Mouse (Mus musculus): ENCODE measurements at regions not wholly inside any gene's neighbourhood (a gene's known extent, or its start where the extent isn't known, plus 50 kb on each side); places are given as distances from the start of the nearest gene placed in this dataset.

DNA sequence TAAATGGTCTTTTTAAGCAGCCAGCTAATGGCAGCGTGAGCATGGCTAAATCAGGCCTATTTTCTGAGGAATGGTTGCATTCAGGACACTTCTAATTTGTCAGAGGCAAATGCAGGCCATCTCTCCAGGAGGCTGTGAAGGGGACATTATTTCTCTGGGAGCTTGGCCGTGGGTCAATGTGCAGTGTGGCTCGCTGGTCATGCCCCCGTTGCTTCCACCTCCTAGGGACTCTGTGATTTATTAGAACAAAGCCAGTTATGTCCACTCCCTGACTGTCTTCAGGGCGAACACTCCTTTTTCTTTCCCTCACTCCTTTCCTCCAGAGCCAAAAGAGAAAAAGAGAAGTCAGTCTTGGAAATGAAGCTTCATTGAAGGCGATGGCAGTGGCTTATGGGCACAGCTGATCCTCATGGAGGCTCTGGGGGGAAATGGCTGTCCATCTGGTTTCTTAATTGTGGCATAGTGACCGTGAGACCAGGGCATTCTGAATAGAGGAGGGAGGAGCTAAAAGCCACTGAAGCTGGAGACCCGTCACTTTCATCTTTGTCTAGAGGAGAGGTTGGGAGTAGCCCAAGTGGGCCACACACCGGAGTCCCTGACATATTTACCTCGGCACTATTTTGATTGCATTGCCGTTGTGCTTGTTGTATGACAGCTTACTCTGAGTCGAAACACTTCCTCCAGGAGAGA lies 348.2 kb upstream of the Zfp507 start:
- H3K9ac ChIP-seq (replicated peaks) = no peak overlapping the region
- no peaks in the 10 kb centered on the region for H3K9me3 ChIP-seq (replicated peaks)
- ATAC-seq (ENCODE audit: low FRiP score) = no peak
- WGBS = 18% methylated on average over 12 of the region's 12 CpGs
- no peak overlapping the region for H3K27ac ChIP-seq (replicated peaks)
- H3K4me3 ChIP-seq (replicated peaks) = no peak overlapping the region
- no peak overlapping the region for H3K4me2 ChIP-seq
- H3K27me3 ChIP-seq (replicated peaks) = no peaks in the 10 kb centered on the region
- H3K4me1 ChIP-seq = peaks cover 8% of the 10 kb centered on the region
- H3K36me3 ChIP-seq = no peaks in the 10 kb centered on the region

DNA sequence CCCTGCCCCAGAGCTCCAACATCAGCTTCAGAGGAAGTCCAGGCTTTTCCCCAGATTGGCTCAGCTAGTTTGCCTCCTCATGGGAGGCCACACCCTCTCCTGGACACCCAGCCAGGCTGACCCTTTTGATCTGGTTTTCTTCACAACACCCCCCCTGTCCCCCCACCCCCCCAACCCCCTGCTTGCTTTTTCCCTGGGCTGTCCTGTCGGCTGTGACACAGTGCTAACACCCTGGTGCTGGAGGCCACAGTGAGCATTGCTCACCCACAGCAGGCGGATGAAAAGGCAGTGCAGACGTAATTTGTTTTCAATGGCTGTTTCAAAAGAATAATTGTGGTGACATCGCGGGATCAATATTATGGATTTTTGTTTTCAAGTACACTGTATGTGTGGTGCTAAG lies 333.8 kb upstream of the Zfp507 start:
- H3K4me2 ChIP-seq = no peak overlapping the region
- no peak overlapping the region for H3K4me3 ChIP-seq (replicated peaks)
- no peak overlapping the region for H3K9ac ChIP-seq (replicated peaks)
- WGBS = 29% methylated on average over 5 of the region's 5 CpGs
- H3K36me3 ChIP-seq = no peaks in the 10 kb centered on the region
- ATAC-seq (ENCODE audit: low FRiP score) = 0 out of 2 replicates have a peak, but pooled peaks have one; percentile 53
- no peaks in the 10 kb centered on the region for H3K27me3 ChIP-seq (replicated peaks)
- peaks cover 12% of the 10 kb centered on the region for H3K4me1 ChIP-seq
- H3K27ac ChIP-seq (replicated peaks) = no peak overlapping the region
- H3K9me3 ChIP-seq (replicated peaks) = no peaks in the 10 kb centered on the region

DNA sequence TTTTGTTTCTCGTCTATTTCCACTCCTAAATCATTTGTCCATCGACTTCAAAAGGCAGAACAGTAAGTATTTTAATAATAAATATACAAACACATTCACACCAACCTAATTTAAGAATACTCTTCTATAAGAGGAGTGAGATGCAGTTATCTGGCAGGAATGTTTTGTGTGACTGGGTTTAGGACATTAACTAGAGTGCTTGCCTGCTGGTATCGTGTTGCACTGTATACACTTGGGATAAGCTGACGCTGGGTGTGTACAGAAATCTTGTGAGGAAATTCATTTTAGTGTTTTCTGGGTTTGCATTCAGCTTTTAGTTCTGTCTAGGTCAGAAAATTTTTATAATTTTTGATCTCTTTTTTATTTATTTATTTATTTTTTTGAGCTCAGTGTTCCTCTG lies 331.8 kb upstream of the Zfp507 start:
- H3K4me2 ChIP-seq = no peak overlapping the region
- WGBS = 39% methylated on average over 4 of the region's 4 CpGs
- no peaks in the 10 kb centered on the region for H3K36me3 ChIP-seq
- H3K9me3 ChIP-seq (replicated peaks) = no peaks in the 10 kb centered on the region
- no peak overlapping the region for H3K4me3 ChIP-seq (replicated peaks)
- no peak for ATAC-seq (ENCODE audit: low FRiP score)
- no peak overlapping the region for H3K9ac ChIP-seq (replicated peaks)
- H3K27ac ChIP-seq (replicated peaks) = no peak overlapping the region
- H3K4me1 ChIP-seq = peaks cover 12% of the 10 kb centered on the region
- H3K27me3 ChIP-seq (replicated peaks) = no peaks in the 10 kb centered on the region

DNA sequence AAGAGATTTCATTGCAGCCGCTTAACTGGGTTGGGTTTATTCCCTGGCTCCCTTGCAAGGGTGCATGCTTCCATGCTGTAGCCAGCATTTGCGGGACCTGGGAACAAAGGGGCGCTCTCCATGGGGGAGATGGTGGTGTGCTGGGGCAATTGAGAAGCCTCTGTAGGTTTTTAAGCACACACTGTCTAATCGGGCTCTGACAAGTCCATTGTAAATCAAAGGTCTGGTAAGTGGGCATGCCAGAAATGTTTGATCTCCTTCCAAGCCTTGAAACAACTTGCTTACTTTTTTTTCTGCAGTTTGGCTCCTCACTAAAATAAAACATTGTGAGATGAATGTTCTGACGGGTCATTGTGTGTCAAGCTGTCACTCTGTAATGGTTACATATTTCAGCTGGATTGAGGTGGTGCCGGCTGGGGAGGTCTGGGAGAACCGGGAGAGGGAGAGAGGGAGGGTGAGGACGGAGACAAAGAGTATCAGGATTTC lies 330.9 kb upstream of the Zfp507 start:
- peak; percentile 40; the same call in 1 of the 2 replicates for ATAC-seq (ENCODE audit: low FRiP score)
- no peaks in the 10 kb centered on the region for H3K36me3 ChIP-seq
- no peak overlapping the region for H3K9ac ChIP-seq (replicated peaks)
- peaks cover 12% of the 10 kb centered on the region for H3K4me1 ChIP-seq
- WGBS = 3% methylated on average over 8 of the region's 8 CpGs
- H3K9me3 ChIP-seq (replicated peaks) = no peaks in the 10 kb centered on the region
- no peaks in the 10 kb centered on the region for H3K27me3 ChIP-seq (replicated peaks)
- no peak overlapping the region for H3K4me3 ChIP-seq (replicated peaks)
- H3K4me2 ChIP-seq = peak overlapping the region; percentile 19; the same call in 1 of the 2 replicates
- H3K27ac ChIP-seq (replicated peaks) = peak overlapping the region; percentile 20

DNA sequence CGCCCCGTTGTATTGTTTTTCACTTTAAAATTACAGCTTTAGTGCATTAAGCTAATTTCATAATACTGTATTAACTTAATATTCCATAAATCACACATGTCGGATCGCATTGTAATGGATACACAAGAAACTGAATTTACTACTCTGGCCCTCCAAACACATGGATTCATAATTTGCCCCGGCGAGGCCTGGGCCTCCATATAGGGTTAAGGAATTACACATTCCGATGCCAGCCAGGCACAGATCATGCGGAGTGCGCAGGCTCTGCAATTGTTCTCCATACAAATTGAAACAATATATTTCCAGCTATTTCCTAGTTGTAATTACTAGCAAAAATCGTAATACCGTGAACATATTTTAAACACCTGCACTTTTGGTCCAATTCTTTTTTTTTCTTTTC lies 330.2 kb upstream of the Zfp507 start:
- 64% methylated on average over 11 of the region's 11 CpGs for WGBS

DNA sequence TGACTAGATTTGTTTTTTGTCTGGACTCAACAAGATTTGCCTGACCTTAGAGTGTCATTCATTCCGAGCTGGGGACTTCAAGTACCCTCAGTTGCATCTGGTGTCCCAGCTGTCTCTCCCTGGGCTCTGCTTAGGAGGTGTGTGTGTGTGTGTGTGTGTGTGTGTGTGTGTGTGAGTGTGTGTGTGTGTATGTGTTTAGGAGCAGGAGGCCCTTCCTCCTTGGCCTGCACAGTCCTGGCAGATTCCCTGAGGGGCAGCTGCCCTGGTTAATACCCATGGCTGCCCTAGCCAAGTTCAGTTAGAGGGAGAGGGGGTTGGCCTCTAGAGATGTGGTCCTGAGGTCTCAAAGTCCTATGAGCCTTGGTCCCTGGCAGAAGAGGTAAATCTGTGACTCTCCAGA lies 329.8 kb upstream of the Zfp507 start:
- Histone ChIP-seq H3K4me2 (no peak overlapping the region), H3K27me3 (replicated peaks) (no peaks in the 10 kb centered on the region), H3K9ac (replicated peaks) (no peak overlapping the region), H3K36me3 (no peaks in the 10 kb centered on the region), H3K4me3 (replicated peaks) (no peak overlapping the region), H3K4me1 (peaks cover 12% of the 10 kb centered on the region), H3K27ac (replicated peaks) (no peak overlapping the region), H3K9me3 (replicated peaks) (no peaks in the 10 kb centered on the region)
- ATAC-seq (ENCODE audit: low FRiP score) = no peak
- WGBS = 59% methylated on average over 1 of the region's 1 CpGs

More for the DNA sequence above, 330.2 kb upstream of the Zfp507 start:
- no peak overlapping the region for H3K27ac ChIP-seq (replicated peaks)
- H3K4me3 ChIP-seq (replicated peaks) = no peak overlapping the region
- H3K27me3 ChIP-seq (replicated peaks) = no peaks in the 10 kb centered on the region
- no peak overlapping the region for H3K4me2 ChIP-seq
- no peak for ATAC-seq (ENCODE audit: low FRiP score)
- no peaks in the 10 kb centered on the region for H3K36me3 ChIP-seq
- no peak overlapping the region for H3K9ac ChIP-seq (replicated peaks)
- no peaks in the 10 kb centered on the region for H3K9me3 ChIP-seq (replicated peaks)
- peaks cover 12% of the 10 kb centered on the region for H3K4me1 ChIP-seq

DNA sequence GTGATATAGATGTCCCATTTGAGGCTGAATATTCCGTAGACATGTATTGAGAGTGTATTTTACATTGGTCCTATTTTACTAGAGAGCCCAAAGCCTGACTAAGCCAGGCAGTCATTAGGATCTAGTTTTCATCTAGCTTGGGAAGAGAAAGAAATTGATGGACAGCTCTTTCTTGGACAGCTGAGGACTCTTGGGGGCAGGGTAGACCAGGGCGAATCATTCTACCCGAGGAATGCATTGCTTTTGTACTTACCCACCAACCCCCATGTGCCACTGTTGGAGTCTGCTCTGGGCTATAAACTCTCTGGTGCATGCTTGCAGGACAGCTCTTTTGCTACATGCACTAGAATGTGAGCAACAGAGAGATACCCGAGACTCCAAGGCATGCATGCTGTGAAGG lies 294.3 kb upstream of the Zfp507 start:
- WGBS = 71% methylated on average over 4 of the region's 4 CpGs
- Histone ChIP-seq H3K36me3 (no peaks in the 10 kb centered on the region), H3K9me3 (replicated peaks) (no peaks in the 10 kb centered on the region), H3K27ac (replicated peaks) (no peak overlapping the region), H3K4me3 (replicated peaks) (no peak overlapping the region), H3K27me3 (replicated peaks) (no peaks in the 10 kb centered on the region), H3K9ac (replicated peaks) (no peak overlapping the region), H3K4me2 (no peak overlapping the region), H3K4me1 (no peaks in the 10 kb centered on the region)
- ATAC-seq (ENCODE audit: low FRiP score) = no peak

DNA sequence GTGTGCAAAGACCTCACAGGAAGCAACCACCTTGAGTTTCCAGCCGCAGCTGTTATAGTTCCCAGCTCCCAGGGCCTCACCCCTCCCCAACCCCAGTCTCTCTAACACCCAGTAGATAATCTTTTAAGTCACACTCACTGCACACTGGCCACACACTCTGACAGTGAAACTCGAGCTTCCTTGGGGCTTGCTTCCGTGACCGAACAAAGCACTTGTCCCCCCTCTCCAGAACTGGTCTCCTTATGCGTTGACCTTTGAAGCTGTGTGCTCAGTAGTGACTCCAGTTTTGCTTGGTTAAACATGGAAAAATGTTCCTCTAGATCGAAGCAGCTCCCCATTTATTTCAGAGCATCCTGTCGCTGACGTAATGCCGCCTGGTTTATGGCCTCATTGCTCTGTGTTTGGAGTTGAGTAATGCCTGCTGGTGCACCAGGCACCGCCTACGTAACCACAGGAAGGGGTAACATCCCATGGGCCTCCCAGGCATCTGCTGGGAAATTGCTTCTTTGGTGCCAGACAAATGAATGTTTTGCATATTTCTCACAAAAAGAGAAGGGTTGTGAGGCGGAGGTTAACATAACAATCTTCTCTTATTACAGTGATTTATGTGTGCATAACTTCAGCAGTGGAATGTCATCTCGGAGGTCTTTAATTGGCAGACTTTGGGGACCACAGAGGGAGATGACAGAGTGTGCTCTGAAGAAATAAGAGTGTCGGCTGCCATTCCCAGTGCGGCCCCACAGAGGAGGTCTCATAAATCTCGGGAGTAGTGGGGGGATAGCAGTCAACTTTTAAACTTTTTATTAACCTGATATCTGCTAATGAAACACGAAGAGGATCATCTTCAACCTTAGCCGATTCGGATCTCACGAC lies 292.7 kb upstream of the Zfp507 start:
- Histone ChIP-seq H3K4me3 (replicated peaks) (no peak overlapping the region), H3K9me3 (replicated peaks) (no peaks in the 10 kb centered on the region), H3K27ac (replicated peaks) (no peak overlapping the region), H3K27me3 (replicated peaks) (no peaks in the 10 kb centered on the region), H3K36me3 (no peaks in the 10 kb centered on the region), H3K4me2 (no peak overlapping the region), H3K9ac (replicated peaks) (no peak overlapping the region), H3K4me1 (no peaks in the 10 kb centered on the region)
- WGBS = 66% methylated on average over 20 of the region's 20 CpGs
- no peak for ATAC-seq (ENCODE audit: low FRiP score)

DNA sequence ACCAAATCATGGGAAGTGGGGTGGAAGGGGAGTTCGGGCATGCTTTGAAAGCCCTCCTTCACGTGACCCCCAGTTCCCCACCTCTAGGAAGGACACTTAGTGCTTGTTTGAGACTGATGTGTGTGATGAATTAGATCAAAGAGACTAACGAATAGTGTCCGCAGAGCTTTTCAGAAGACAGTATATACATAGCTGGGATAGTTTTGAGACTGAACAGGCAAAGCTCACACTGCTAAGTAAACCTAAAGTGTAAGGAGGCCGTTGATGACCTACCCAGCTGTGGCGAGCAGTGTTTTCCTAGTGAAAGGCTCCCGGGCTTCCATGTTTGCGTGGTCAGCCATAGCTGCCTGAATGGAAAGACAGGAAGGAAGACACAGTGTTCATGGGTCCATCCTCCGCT lies 288.3 kb upstream of the Zfp507 start:
- H3K9me3 ChIP-seq (replicated peaks) = no peaks in the 10 kb centered on the region
- H3K4me1 ChIP-seq = no peaks in the 10 kb centered on the region
- no peaks in the 10 kb centered on the region for H3K36me3 ChIP-seq
- no peak overlapping the region for H3K9ac ChIP-seq (replicated peaks)
- WGBS = 88% methylated on average over 9 of the region's 9 CpGs
- ATAC-seq (ENCODE audit: low FRiP score) = no peak
- H3K27me3 ChIP-seq (replicated peaks) = no peaks in the 10 kb centered on the region
- H3K4me2 ChIP-seq = no peak overlapping the region
- no peak overlapping the region for H3K27ac ChIP-seq (replicated peaks)
- no peak overlapping the region for H3K4me3 ChIP-seq (replicated peaks)

DNA sequence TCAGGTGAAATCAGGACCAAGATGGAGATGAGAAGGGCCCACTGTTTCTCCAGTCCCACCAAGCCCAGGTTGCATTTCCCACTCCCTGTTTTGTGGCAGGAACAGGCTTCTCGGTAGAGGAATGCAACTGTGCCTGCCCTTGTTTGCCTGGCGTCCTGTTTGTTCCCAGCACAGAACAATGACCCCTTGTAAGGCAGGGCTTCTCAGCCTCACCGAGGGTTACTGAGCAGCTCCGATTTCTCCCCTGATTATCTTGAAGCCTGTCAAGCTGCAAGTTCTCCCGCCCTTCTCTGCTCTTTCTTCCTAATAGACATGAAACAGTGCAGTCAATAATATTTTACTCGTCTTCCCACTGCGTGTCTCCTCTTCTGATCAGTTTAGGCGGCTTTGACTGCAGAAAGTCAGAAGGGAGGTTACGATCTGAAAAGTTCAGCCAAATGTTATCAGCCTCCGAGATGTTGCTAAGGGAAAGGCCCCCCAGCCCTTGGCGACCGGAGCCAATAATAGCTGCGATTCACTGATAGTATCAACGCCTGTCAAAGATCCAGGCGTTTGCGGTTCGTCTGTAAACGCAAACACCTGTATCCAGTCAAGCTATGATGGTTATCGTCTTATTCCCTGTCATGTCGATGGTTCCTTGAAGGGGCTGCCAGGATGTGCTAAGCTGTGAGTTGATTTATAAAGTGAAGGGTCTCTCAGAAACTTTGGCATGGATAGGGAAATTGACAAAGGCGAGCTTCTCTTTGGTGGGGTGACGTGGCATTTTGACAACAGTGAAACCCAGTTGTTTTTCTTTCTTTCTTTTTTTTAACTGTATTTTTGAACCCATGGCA lies 287.7 kb upstream of the Zfp507 start:
- Histone ChIP-seq H3K4me3 (replicated peaks) (no peak overlapping the region), H3K4me1 (no peaks in the 10 kb centered on the region), H3K27me3 (replicated peaks) (no peaks in the 10 kb centered on the region), H3K27ac (replicated peaks) (no peak overlapping the region), H3K9me3 (replicated peaks) (no peaks in the 10 kb centered on the region), H3K9ac (replicated peaks) (no peak overlapping the region), H3K36me3 (no peaks in the 10 kb centered on the region), H3K4me2 (no peak overlapping the region)
- ATAC-seq (ENCODE audit: low FRiP score) = no peak
- WGBS = 65% methylated on average over 22 of the region's 22 CpGs

DNA sequence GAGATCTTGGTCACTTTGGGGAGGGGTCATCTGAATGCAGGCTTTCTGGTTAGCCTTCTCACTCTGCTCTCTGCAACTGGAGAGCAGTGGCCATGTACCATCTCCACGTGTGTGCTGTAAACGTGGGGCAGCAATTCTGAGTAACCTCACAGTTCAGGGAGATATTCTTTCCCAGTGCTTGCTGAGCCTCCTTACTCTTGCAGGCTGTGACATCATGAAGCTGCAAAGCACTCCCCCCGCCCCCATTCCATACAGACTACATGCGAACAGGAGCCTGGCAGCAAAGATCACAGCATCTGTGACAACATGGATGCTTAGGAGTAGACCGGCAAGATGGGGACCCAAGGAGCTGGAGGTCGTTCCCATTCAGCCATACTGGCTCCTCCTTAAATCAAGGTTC lies 284.8 kb upstream of the Zfp507 start:
- ATAC-seq (ENCODE audit: low FRiP score) = no peak
- WGBS = 90% methylated on average over 6 of the region's 6 CpGs

More for the DNA sequence above, 284.8 kb upstream of the Zfp507 start:
- no peak overlapping the region for H3K4me2 ChIP-seq
- H3K9ac ChIP-seq (replicated peaks) = no peak overlapping the region
- H3K36me3 ChIP-seq = no peaks in the 10 kb centered on the region
- H3K27me3 ChIP-seq (replicated peaks) = no peaks in the 10 kb centered on the region
- H3K4me3 ChIP-seq (replicated peaks) = no peak overlapping the region
- H3K9me3 ChIP-seq (replicated peaks) = no peaks in the 10 kb centered on the region
- no peaks in the 10 kb centered on the region for H3K4me1 ChIP-seq
- H3K27ac ChIP-seq (replicated peaks) = no peak overlapping the region

Data from neural tube, embryonic 15.5 days (tissue).